Mouse (Mus musculus): ENCODE measurements around the gene Fezf2. TPM values are rescaled to one million over a fixed set of nuclear protein-coding genes. Genes with fewer than 3 reads are reported as not detected.
A peak's percentile ranks its signal among the peaks of the same experiment; 100 is the strongest.

Fezf2 gene
- polyA plus RNA-seq, 1 experiment from 2014 or later, result not detected

DNA sequence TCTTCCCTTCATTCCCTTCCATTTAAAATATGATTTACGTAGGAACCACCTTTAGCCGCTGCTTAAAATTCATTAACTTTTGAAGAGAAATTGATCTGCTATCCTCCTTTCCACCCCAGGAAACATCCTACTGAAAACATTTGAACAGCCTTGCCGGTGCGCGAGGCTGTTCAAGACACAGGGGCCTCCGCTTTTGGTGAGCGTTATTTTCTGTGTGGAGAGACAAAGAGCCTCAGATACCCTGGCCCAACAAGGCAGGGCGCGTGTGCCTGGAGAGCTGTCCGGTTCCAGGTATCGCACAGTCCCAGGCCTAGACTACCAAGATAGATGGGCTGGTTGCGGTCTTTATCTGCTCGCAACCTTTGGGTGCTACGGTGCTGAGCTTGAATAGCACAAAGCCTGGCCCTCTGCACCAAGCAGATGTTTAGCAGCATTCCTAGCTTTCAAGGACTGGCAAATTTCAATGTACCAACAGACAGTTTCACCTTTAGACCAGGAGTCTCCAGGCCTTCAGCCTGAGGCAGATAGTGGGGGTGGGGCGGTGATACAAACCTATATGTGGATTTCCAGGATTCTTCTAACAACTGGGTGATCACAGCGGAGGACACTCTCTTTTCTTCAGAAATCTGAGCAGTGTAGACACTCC lies 2.4 kb upstream of the Fezf2 start:
- Histone ChIP-seq H3K27ac (replicated peaks) (no peak overlapping the region), H3K4me3 (replicated peaks) (no peak overlapping the region), H3K36me3 (no peaks in the 10 kb centered on the region), H3K4me2 (no peak overlapping the region), H3K4me1 (peaks cover 15% of the 10 kb centered on the region; the same call in 1 of the 2 replicates), H3K9me3 (replicated peaks) (no peaks in the 10 kb centered on the region), H3K9ac (replicated peaks) (no peak overlapping the region), H3K27me3 (replicated peaks) (peaks cover 89% of the 10 kb centered on the region)
- 8% methylated on average over 16 of the region's 16 CpGs for WGBS
- ATAC-seq (ENCODE audit: low FRiP score), result no peak

DNA sequence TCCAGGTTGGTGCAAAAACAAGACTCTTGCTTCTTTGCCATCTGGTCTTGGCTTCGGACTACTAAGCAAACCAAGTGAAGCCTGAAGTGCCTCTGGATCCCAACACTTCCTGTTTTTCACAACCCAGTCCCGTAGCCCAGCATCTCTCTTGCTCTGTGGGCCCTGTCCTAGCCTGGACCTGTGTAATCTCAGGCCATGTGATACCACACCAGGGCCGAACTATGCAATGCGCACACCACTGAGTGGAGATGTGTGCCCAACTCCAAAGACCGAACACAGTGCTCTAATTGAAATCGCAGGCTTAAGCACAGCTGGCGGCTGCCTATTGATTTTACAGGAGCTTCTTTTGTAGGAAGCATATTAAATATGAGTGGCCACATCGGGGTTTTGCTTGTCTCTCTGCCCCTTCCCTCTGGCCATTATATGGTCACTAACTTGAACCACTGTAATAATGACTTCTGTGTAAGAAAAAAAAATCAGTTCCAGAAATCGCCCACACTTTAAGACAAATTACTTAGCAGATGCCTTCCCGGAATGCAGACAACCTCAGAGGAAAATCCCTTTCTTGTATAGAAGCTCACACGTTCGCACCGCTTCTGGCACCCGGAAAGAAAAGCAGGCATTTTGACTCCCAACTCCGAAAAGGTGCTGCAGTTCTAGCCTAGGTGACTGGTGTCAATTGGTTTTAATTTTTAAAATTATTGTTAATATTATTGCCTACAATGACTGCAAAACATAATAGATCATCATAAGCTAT lies 1.5 kb upstream of the Fezf2 start:
- Histone ChIP-seq H3K9ac (replicated peaks) (no peak overlapping the region), H3K4me2 (no peak overlapping the region), H3K36me3 (no peaks in the 10 kb centered on the region), H3K4me3 (replicated peaks) (no peak overlapping the region), H3K27ac (replicated peaks) (no peak overlapping the region), H3K4me1 (peaks cover 23% of the 10 kb centered on the region), H3K9me3 (replicated peaks) (no peaks in the 10 kb centered on the region), H3K27me3 (replicated peaks) (peaks cover 93% of the 10 kb centered on the region)
- no peak for ATAC-seq (ENCODE audit: low FRiP score)
- 11% methylated on average over 15 of the region's 15 CpGs for WGBS

DNA sequence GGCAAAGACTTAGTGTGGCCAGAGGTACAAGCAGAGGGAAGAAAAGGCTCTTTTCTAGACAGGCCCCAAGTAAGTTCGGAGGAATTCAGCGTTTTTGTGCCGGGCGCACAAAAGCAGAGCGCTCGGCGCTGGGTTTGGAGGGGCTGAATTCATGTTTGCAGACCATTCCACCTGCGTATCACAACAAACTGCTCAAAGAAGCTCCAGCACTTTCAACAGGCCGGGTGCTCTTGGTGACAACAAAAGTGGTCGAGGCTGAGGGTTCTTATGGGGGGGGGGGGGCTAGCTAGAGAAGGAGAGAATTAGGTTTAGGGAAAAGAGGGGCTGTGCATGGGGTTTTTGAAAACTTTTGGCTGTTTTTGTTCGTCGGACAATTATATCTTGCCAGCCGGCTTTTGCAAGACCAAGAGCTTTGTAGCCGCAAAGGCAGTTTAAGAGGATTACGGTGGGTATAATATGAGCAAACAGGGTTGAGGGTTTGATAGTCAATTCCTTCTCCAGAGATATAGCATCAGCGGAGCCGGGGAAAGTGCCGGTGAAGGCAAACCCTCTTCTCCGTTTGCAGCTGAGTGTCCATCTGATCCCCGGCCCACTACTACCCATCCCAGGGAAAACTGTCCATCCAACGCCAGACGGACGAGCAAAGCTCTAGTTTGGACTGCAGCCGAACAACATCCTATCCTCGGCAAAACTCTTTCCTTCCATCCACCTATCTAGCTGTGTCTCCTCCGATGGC lies 956 bp downstream of the Fezf2 start:
- 2% methylated on average over 26 of the region's 26 CpGs for WGBS
- H3K4me3 ChIP-seq (replicated peaks), result no peak overlapping the region
- peaks cover 26% of the 10 kb centered on the region for H3K4me1 ChIP-seq
- no peak overlapping the region for H3K27ac ChIP-seq (replicated peaks)
- H3K9ac ChIP-seq (replicated peaks), result no peak overlapping the region
- no peaks in the 10 kb centered on the region for H3K9me3 ChIP-seq (replicated peaks)
- H3K36me3 ChIP-seq, result no peaks in the 10 kb centered on the region
- peaks cover 92% of the 10 kb centered on the region for H3K27me3 ChIP-seq (replicated peaks)
- ATAC-seq (ENCODE audit: low FRiP score), result no peak
- H3K4me2 ChIP-seq, result peak overlapping the region; percentile 28; the same call in 1 of the 2 replicates

DNA sequence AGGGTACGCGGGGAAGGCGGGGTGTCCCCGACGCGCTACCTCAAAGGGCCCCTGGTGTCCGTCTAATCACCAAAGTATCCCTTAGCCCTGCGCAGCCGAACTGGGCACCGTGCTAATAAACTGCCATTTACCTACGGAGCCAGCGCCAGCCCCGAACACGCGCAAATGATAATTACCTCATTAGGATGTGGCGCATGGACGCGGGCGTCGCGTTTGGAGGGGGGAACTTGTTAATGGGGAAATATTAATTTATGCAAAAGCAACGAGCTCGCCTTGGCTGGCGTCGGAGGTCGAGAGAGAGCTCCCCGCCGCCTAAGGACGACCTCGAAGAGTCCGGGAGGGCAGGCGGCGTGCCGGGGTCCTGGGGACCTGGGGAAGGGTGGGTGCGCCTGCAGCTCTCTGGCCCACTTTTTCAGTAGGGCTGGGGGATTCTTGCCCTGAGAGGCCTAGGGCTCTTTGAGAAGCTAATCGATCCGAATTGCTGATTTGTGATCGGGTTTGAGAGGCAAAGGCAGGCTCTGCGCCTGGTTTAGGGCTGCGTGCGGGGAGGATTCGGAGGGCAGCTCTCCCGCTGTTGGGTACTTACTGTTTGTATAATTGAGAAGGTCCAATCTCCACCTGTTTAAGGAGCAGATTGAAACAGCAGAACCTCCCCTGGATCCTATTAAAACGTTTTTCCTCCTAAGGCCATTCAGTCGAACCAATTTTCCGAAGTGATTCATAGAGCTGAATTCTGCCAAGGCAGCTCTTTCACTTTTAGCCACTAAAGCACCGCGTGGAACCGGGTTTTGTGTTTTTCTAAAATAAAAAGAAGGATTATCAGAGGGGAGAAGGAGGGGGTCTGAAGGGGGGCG lies 1.8 kb downstream of the Fezf2 start:
- Histone ChIP-seq H3K9ac (replicated peaks) (no peak overlapping the region), H3K27me3 (replicated peaks) (peaks cover 93% of the 10 kb centered on the region), H3K4me3 (replicated peaks) (no peak overlapping the region), H3K27ac (replicated peaks) (no peak overlapping the region), H3K4me1 (peaks cover 29% of the 10 kb centered on the region), H3K9me3 (replicated peaks) (no peaks in the 10 kb centered on the region), H3K36me3 (no peaks in the 10 kb centered on the region), H3K4me2 (peak overlapping the region; percentile 28; the same call in 1 of the 2 replicates)
- no peak for ATAC-seq (ENCODE audit: low FRiP score)
- WGBS, result under 1% methylated on average over 50 of the region's 50 CpGs

DNA sequence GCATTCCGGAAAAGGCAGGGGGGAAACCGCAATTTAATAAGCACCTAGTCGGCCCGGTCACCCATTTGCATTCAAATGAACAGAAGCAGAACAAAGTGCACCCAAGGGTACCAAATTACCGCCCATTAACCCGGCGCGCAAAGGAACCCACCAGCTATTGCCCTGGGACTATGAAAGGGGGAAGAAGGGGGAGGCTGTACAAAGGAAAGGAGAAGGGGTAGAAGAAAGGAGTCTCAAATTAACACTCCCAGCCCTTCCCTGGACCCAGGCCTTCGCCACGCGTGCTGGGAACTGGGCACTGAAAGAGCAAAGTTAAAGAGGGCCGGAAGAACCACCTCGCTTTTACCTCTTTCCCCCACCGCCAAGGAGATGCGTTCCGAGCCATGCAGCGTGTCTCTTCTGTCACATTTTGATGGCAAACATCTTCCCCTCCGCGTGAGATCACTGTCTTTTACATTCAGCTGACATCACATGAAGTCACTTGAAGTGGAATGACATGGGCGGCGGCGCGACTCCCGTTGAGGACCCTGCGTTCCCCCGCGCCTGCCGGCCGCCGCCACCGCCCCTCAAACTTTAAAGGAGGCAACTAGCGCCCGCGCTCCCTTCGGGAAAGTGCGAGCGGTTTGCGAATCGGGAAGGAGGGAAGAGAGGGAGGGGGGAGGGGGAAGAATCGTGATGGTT lies 2.6 kb downstream of the Fezf2 start:
- peak overlapping the region; percentile 28; the same call in 1 of the 2 replicates for H3K4me2 ChIP-seq
- H3K4me1 ChIP-seq, result peaks cover 32% of the 10 kb centered on the region
- peak overlapping the region; percentile 13 for H3K4me3 ChIP-seq (replicated peaks)
- no peaks in the 10 kb centered on the region for H3K36me3 ChIP-seq
- under 1% methylated on average over 40 of the region's 40 CpGs for WGBS
- no peak overlapping the region for H3K9ac ChIP-seq (replicated peaks)
- no peak for ATAC-seq (ENCODE audit: low FRiP score)
- no peaks in the 10 kb centered on the region for H3K9me3 ChIP-seq (replicated peaks)
- peaks cover 91% of the 10 kb centered on the region for H3K27me3 ChIP-seq (replicated peaks)
- no peak overlapping the region for H3K27ac ChIP-seq (replicated peaks)

DNA sequence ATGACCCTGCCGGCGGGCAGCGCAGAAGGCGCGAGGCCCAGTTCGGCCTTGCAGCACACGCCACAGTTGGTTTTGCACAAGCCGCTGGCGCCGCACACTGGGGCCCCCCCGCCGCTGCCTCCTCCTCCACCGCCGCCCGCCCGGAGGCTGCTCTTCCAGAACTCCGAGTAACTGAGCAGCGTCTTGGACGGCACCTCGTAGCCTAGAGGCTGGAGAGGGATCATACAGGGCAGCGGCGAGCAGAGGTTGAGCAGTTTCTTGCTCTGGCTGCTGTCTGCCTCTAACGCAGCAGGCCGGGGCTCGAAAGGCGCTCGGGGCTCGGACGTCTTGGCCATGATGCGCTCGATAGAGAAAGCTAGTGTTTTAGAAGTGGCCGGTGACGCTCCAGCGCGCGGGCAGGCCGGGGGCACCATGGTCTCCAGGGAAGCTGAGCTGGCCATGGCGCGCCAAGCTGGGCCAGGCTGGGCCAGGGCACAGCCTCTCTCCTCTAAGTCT lies 3.2 kb downstream of the Fezf2 start:
- WGBS, result under 1% methylated on average over 39 of the region's 39 CpGs
- Histone ChIP-seq H3K9ac (replicated peaks) (no peak overlapping the region), H3K4me3 (replicated peaks) (peak overlapping the region; percentile 13), H3K4me2 (peak overlapping the region; percentile 28; the same call in 1 of the 2 replicates), H3K27ac (replicated peaks) (no peak overlapping the region), H3K27me3 (replicated peaks) (peaks cover 94% of the 10 kb centered on the region), H3K9me3 (replicated peaks) (no peaks in the 10 kb centered on the region), H3K36me3 (no peaks in the 10 kb centered on the region), H3K4me1 (peaks cover 32% of the 10 kb centered on the region)
- ATAC-seq (ENCODE audit: low FRiP score), result no peak

DNA sequence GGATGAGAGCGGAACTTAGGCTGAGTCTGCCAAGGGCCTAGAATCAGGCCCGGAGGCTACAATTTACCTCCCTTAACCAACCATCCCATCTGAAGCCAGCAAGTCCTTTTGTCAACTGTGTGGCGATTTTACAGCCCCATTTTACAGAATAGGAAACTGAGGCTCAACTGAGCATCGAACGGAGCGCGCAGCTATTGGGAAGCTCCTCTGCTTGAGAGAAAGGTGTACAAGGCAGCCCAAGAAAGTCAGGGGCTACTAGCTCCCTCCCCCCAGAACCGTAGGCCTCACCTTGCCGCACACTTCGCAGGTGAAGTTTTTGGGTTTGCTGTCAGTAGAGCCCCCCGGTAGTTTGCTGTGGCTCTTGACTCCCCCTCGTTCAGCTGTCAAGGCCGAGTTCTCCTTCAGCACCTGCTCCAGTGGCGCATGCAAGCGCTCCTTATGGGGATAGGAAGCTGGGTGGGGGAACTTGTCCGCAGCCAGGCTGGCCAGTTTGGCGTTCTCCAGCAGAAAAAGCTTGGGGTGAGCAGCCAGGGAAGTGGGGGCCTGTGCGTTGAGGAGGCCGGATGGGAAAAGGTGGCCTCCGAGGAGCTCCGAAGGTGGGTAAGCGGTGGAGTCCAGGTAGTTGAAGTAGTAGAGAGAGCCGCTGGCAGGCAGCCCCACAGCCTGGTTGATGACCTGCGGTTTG lies 3.8 kb downstream of the Fezf2 start:
- no peak overlapping the region for H3K4me2 ChIP-seq
- no peaks in the 10 kb centered on the region for H3K9me3 ChIP-seq (replicated peaks)
- 1% methylated on average over 24 of the region's 24 CpGs for WGBS
- ATAC-seq (ENCODE audit: low FRiP score), result no peak
- no peak overlapping the region for H3K27ac ChIP-seq (replicated peaks)
- H3K4me1 ChIP-seq, result peaks cover 32% of the 10 kb centered on the region
- no peak overlapping the region for H3K9ac ChIP-seq (replicated peaks)
- no peaks in the 10 kb centered on the region for H3K36me3 ChIP-seq
- no peak overlapping the region for H3K4me3 ChIP-seq (replicated peaks)
- peaks cover 93% of the 10 kb centered on the region for H3K27me3 ChIP-seq (replicated peaks)

DNA sequence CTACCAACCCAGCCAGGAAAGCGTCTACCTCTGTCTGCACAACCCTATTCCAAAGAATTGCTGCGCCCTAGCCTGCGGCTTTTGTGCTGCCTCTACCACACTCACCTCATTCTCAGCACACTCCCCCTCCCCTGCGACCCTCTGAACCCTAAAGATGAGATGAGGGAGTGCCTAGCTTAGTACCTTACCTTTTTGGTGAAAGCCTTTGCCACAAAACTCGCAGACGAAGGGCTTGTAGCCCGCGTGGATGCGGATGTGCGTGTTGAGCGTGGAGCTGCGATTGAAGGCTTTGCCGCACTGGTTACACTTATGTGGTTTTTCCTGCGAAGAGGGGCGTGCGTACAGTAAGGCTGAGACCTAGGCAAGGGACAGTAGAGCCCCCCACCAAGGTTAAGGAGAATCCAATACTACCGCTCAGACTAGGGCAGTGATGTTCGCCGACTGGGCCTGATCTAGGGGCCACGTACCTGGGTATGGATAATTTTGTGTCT lies 4.5 kb downstream of the Fezf2 start:
- Histone ChIP-seq H3K36me3 (no peaks in the 10 kb centered on the region), H3K27ac (replicated peaks) (no peak overlapping the region), H3K4me3 (replicated peaks) (no peak overlapping the region), H3K4me2 (no peak overlapping the region), H3K4me1 (peaks cover 32% of the 10 kb centered on the region), H3K27me3 (replicated peaks) (peaks cover 90% of the 10 kb centered on the region), H3K9me3 (replicated peaks) (no peaks in the 10 kb centered on the region), H3K9ac (replicated peaks) (no peak overlapping the region)
- WGBS, result under 1% methylated on average over 20 of the region's 20 CpGs
- ATAC-seq (ENCODE audit: low FRiP score), result no peak

DNA sequence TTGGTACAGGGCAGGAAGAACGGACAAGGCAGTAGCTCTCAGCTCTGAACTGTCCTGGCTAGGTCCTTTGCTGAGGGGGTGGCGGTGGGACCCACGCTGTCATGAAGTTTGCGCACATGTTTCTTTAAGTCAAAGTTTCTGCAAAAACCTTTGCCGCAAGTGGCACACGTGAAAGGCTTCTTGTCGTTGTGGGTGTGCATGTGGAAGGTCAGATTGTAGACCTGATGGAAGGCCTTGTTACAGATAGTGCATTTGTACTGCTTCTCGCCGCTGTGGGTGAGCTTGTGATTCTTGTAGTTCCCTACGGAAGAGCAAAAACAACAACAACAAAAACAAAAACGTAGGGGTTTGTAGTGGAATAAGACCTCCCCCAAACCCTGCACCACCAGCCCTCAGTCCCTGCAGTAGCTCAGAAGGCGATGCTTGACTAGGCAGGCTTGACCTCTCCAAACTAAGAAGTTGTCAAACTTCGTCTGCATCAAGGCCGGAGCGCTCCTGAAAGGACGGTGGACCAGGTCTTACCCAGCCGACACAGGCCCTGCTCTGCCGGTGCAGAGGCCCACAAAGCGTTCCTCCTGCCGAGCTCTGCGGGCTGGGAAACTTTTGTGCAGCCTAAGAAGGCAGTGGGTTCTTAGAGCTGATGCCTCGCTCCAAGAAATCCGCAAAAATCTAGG lies 5.4 kb downstream of the Fezf2 start:
- no peak overlapping the region for H3K4me3 ChIP-seq (replicated peaks)
- no peak overlapping the region for H3K27ac ChIP-seq (replicated peaks)
- peaks cover 89% of the 10 kb centered on the region for H3K27me3 ChIP-seq (replicated peaks)
- no peak for ATAC-seq (ENCODE audit: low FRiP score)
- WGBS, result 2% methylated on average over 23 of the region's 23 CpGs
- H3K9me3 ChIP-seq (replicated peaks), result no peaks in the 10 kb centered on the region
- H3K4me1 ChIP-seq, result peaks cover 37% of the 10 kb centered on the region
- no peak overlapping the region for H3K9ac ChIP-seq (replicated peaks)
- H3K4me2 ChIP-seq, result no peak overlapping the region
- H3K36me3 ChIP-seq, result no peaks in the 10 kb centered on the region
